Mouse (Mus musculus) lung, postnatal 4 days (tissue): ENCODE data around the gene Hist1h2af.

Source experiments
- DNase-seq, 2 experiments: peaks; one replicate each; pipeline ENCODE4 v3.0.0; 2021

Hist1h2af gene

GRCm38 (mm10) chr13:23533560-23534367, at the start of gene Hist1h2af:
Gene Hist1h2af, plus strand, starts transcription at chr13:23533906.
- peak; percentile 69 to 79 for DNase-seq

GRCm38 (mm10) chr13:23485271-23485670, 48.4 kb upstream of the Hist1h2af start:
- DNase-seq: no peak

- DNase-seq: peak; percentile 66
Observed at GRCm38 (mm10) chr13:23488400-23489322, 45.0 kb upstream of the Hist1h2af start, which contains the start of gene Btn2a2. Gene Btn2a2, minus strand, starts transcription at chr13:23488857.

- no peak for DNase-seq
Observed at GRCm38 (mm10) chr13:23490863-23491262, 42.8 kb upstream of the Hist1h2af start.

GRCm38 (mm10) chr13:23491263-23491662, 42.4 kb upstream of the Hist1h2af start:
- DNase-seq: no peak

- no peak for DNase-seq
Observed at GRCm38 (mm10) chr13:23491990-23492389, 41.7 kb upstream of the Hist1h2af start.

- no peak for DNase-seq
Observed at GRCm38 (mm10) chr13:23495526-23495925, 38.2 kb upstream of the Hist1h2af start.

GRCm38 (mm10) chr13:23497656-23498321, 35.9 kb upstream of the Hist1h2af start:
- peak in 1 of 2 experiments; percentile 23 for DNase-seq

GRCm38 (mm10) chr13:23498653-23499052, 35.1 kb upstream of the Hist1h2af start:
- DNase-seq: no peak

GRCm38 (mm10) chr13:23499943-23500342, 33.8 kb upstream of the Hist1h2af start:
- no peak for DNase-seq

- DNase-seq: peak; percentile 42 to 64
Observed at GRCm38 (mm10) chr13:23500424-23501200, 33.1 kb upstream of the Hist1h2af start.

GRCm38 (mm10) chr13:23501511-23501910, 32.2 kb upstream of the Hist1h2af start:
- no peak for DNase-seq

- no peak for DNase-seq
Observed at GRCm38 (mm10) chr13:23502031-23502567, 31.6 kb upstream of the Hist1h2af start.

GRCm38 (mm10) chr13:23502916-23503315, 30.8 kb upstream of the Hist1h2af start:
- DNase-seq: no peak

GRCm38 (mm10) chr13:23503797-23504196, 29.9 kb upstream of the Hist1h2af start:
- peak in 1 of 2 experiments; percentile 64 for DNase-seq

GRCm38 (mm10) chr13:23505662-23506345, 27.9 kb upstream of the Hist1h2af start:
- DNase-seq: no peak

GRCm38 (mm10) chr13:23506351-23506750, 27.4 kb upstream of the Hist1h2af start:
- DNase-seq: peak; percentile 37 to 67

- DNase-seq: no peak
Observed at GRCm38 (mm10) chr13:23506819-23507515, 26.7 kb upstream of the Hist1h2af start.

GRCm38 (mm10) chr13:23510127-23510526, 23.6 kb upstream of the Hist1h2af start:
- no peak for DNase-seq

GRCm38 (mm10) chr13:23513517-23513916, 20.2 kb upstream of the Hist1h2af start:
- no peak for DNase-seq
